Mouse (Mus musculus): ENCODE data around the gene Mtmr3. TPM values are rescaled to one million over a fixed set of nuclear protein-coding genes. Genes with fewer than 3 reads are reported as not detected.
"Not testable (repeated sequence)": the region's sequence is repeated elsewhere in the genome, so short reads cannot be mapped to it uniquely, and the experiment has no call there.

The Mtmr3 gene
- polyA plus RNA-seq, 1 experiment from 2014 or later, result 27.5 TPM

- H3K36me3 ChIP-seq (replicated peaks; ENCODE audit: control insufficient read depth, insufficient read depth, low read depth, low read length), result no peaks in the 10 kb centered on the region
- no peak for ATAC-seq (replicated peaks; ENCODE audit: insufficient number of reproducible peaks, low FRiP score, low TSS enrichment, low read depth)
- WGBS, result 93% methylated on average over 6 of the region's 6 CpGs
- H3K9me3 ChIP-seq (replicated peaks; ENCODE audit: control insufficient read depth, low read length), result no peaks in the 10 kb centered on the region
- H3K9ac ChIP-seq (replicated peaks; ENCODE audit: low read length), result no peak overlapping the region
- no peak overlapping the region for H3K4me3 ChIP-seq (ENCODE audit: low read depth, low read length)
- no peaks in the 10 kb centered on the region for H3K27me3 ChIP-seq (ENCODE audit: control insufficient read depth, insufficient read depth, low read length)
- H3K27ac ChIP-seq (replicated peaks; ENCODE audit: low read depth, low read length), result no peak overlapping the region
- no peak for DNase-seq (ENCODE audit: low spot score)
- no peak overlapping the region for H3K4me2 ChIP-seq (ENCODE audit: low read depth, low read length)
- no peaks in the 10 kb centered on the region for H3K4me1 ChIP-seq (ENCODE audit: control insufficient read depth, insufficient read depth, low read length)
These were observed 28.3 kb downstream of the Mtmr3 start for GRCm38 (mm10) chr11:4566333-4566732.

- ATAC-seq (replicated peaks; ENCODE audit: insufficient number of reproducible peaks, low FRiP score, low TSS enrichment, low read depth), result no peak
These were observed 29.1 kb downstream of the Mtmr3 start for GRCm38 (mm10) chr11:4565545-4565944.

GRCm38 (mm10) chr11:4553274-4554063, 41.2 kb downstream of the Mtmr3 start:
- H3K27ac ChIP-seq (replicated peaks; ENCODE audit: low read depth, low read length), result no peak overlapping the region
- H3K36me3 ChIP-seq (replicated peaks; ENCODE audit: control insufficient read depth, insufficient read depth, low read depth, low read length), result no peaks in the 10 kb centered on the region
- no peaks in the 10 kb centered on the region for H3K4me1 ChIP-seq (ENCODE audit: control insufficient read depth, insufficient read depth, low read length)
- DNase-seq (ENCODE audit: low spot score), result no peak
- H3K9me3 ChIP-seq (replicated peaks; ENCODE audit: control insufficient read depth, low read length), result no peaks in the 10 kb centered on the region
- no peak overlapping the region for H3K4me3 ChIP-seq (ENCODE audit: low read depth, low read length)
- H3K27me3 ChIP-seq (ENCODE audit: control insufficient read depth, insufficient read depth, low read length), result no peaks in the 10 kb centered on the region
- H3K4me2 ChIP-seq (ENCODE audit: low read depth, low read length), result no peak overlapping the region
- ATAC-seq (replicated peaks; ENCODE audit: insufficient number of reproducible peaks, low FRiP score, low TSS enrichment, low read depth), result no peak
- 89% methylated on average over 2 of the region's 2 CpGs for WGBS
- no peak overlapping the region for H3K9ac ChIP-seq (replicated peaks; ENCODE audit: low read length)

More at GRCm38 (mm10) chr11:4565545-4565944, 29.1 kb downstream of the Mtmr3 start:
- Histone ChIP-seq H3K4me1 (ENCODE audit: control insufficient read depth, insufficient read depth, low read length) (no peaks in the 10 kb centered on the region), H3K4me3 (ENCODE audit: low read depth, low read length) (no peak overlapping the region), H3K9me3 (replicated peaks; ENCODE audit: control insufficient read depth, low read length) (no peaks in the 10 kb centered on the region), H3K4me2 (ENCODE audit: low read depth, low read length) (no peak overlapping the region), H3K9ac (replicated peaks; ENCODE audit: low read length) (no peak overlapping the region), H3K27me3 (ENCODE audit: control insufficient read depth, insufficient read depth, low read length) (no peaks in the 10 kb centered on the region), H3K27ac (replicated peaks; ENCODE audit: low read depth, low read length) (no peak overlapping the region), H3K36me3 (replicated peaks; ENCODE audit: control insufficient read depth, insufficient read depth, low read depth, low read length) (no peaks in the 10 kb centered on the region)
- DNase-seq (ENCODE audit: low spot score), result no peak
- 88% methylated on average over 2 of the region's 2 CpGs for WGBS

- Histone ChIP-seq H3K27me3 (ENCODE audit: control insufficient read depth, insufficient read depth, low read length) (no peaks in the 10 kb centered on the region), H3K4me2 (ENCODE audit: low read depth, low read length) (no peak overlapping the region), H3K4me3 (ENCODE audit: low read depth, low read length) (no peak overlapping the region), H3K4me1 (ENCODE audit: control insufficient read depth, insufficient read depth, low read length) (no peaks in the 10 kb centered on the region), H3K9me3 (replicated peaks; ENCODE audit: control insufficient read depth, low read length) (no peaks in the 10 kb centered on the region), H3K27ac (replicated peaks; ENCODE audit: low read depth, low read length) (no peak overlapping the region), H3K36me3 (replicated peaks; ENCODE audit: control insufficient read depth, insufficient read depth, low read depth, low read length) (no peaks in the 10 kb centered on the region), H3K9ac (replicated peaks; ENCODE audit: low read length) (no peak overlapping the region)
- DNase-seq (ENCODE audit: low spot score), result no peak
- no peak for ATAC-seq (replicated peaks; ENCODE audit: insufficient number of reproducible peaks, low FRiP score, low TSS enrichment, low read depth)
- 91% methylated on average over 4 of the region's 4 CpGs for WGBS
These were observed 47.1 kb downstream of the Mtmr3 start for GRCm38 (mm10) chr11:4547569-4547968.

GRCm38 (mm10) chr11:4545976-4546375, 48.7 kb downstream of the Mtmr3 start:
- Histone ChIP-seq H3K4me3 (ENCODE audit: low read depth, low read length) (no peak overlapping the region), H3K9me3 (replicated peaks; ENCODE audit: control insufficient read depth, low read length) (no peaks in the 10 kb centered on the region), H3K36me3 (replicated peaks; ENCODE audit: control insufficient read depth, insufficient read depth, low read depth, low read length) (no peaks in the 10 kb centered on the region), H3K4me2 (ENCODE audit: low read depth, low read length) (no peak overlapping the region), H3K27ac (replicated peaks; ENCODE audit: low read depth, low read length) (no peak overlapping the region), H3K9ac (replicated peaks; ENCODE audit: low read length) (no peak overlapping the region), H3K4me1 (ENCODE audit: control insufficient read depth, insufficient read depth, low read length) (no peaks in the 10 kb centered on the region), H3K27me3 (ENCODE audit: control insufficient read depth, insufficient read depth, low read length) (no peaks in the 10 kb centered on the region)
- ATAC-seq (replicated peaks; ENCODE audit: insufficient number of reproducible peaks, low FRiP score, low TSS enrichment, low read depth) (no peak), DNase-seq (ENCODE audit: low spot score) (no peak)
- 83% methylated on average over 3 of the region's 3 CpGs for WGBS

- Histone ChIP-seq H3K4me1 (ENCODE audit: control insufficient read depth, insufficient read depth, low read length) (no peaks in the 10 kb centered on the region), H3K4me3 (ENCODE audit: low read depth, low read length) (no peak overlapping the region), H3K27ac (replicated peaks; ENCODE audit: low read depth, low read length) (no peak overlapping the region), H3K27me3 (ENCODE audit: control insufficient read depth, insufficient read depth, low read length) (no peaks in the 10 kb centered on the region), H3K9me3 (replicated peaks; ENCODE audit: control insufficient read depth, low read length) (no peaks in the 10 kb centered on the region), H3K36me3 (replicated peaks; ENCODE audit: control insufficient read depth, insufficient read depth, low read depth, low read length) (no peaks in the 10 kb centered on the region), H3K9ac (replicated peaks; ENCODE audit: low read length) (no peak overlapping the region), H3K4me2 (ENCODE audit: low read depth, low read length) (no peak overlapping the region)
- DNase-seq (ENCODE audit: low spot score) (no peak), ATAC-seq (replicated peaks; ENCODE audit: insufficient number of reproducible peaks, low FRiP score, low TSS enrichment, low read depth) (no peak)
- 63% methylated on average over 4 of the region's 4 CpGs for WGBS
These were observed 49.3 kb downstream of the Mtmr3 start for GRCm38 (mm10) chr11:4545401-4545800.

- not testable (repeated sequence) for ATAC-seq (replicated peaks; ENCODE audit: insufficient number of reproducible peaks, low FRiP score, low TSS enrichment, low read depth); H3K9ac ChIP-seq (replicated peaks; ENCODE audit: low read length); DNase-seq (ENCODE audit: low spot score); H3K4me2 ChIP-seq (ENCODE audit: low read depth, low read length); H3K36me3 ChIP-seq (replicated peaks; ENCODE audit: control insufficient read depth, insufficient read depth, low read depth, low read length); H3K4me1 ChIP-seq (ENCODE audit: control insufficient read depth, insufficient read depth, low read length); H3K27me3 ChIP-seq (ENCODE audit: control insufficient read depth, insufficient read depth, low read length); H3K4me3 ChIP-seq (ENCODE audit: low read depth, low read length); H3K27ac ChIP-seq (replicated peaks; ENCODE audit: low read depth, low read length); H3K9me3 ChIP-seq (replicated peaks; ENCODE audit: control insufficient read depth, low read length)
- 62% methylated on average over 1 of the region's 1 CpGs for WGBS
These were observed 50.1 kb downstream of the Mtmr3 start for GRCm38 (mm10) chr11:4544627-4544921.

GRCm38 (mm10) chr11:4543746-4544626, 50.7 kb downstream of the Mtmr3 start:
- 81% methylated on average over 7 of the region's 7 CpGs for WGBS
- DNase-seq (ENCODE audit: low spot score), result no peak

More at GRCm38 (mm10) chr11:4543746-4544626, 50.7 kb downstream of the Mtmr3 start:
- no peak overlapping the region for H3K4me2 ChIP-seq (ENCODE audit: low read depth, low read length)
- H3K9me3 ChIP-seq (replicated peaks; ENCODE audit: control insufficient read depth, low read length), result no peaks in the 10 kb centered on the region
- H3K27me3 ChIP-seq (ENCODE audit: control insufficient read depth, insufficient read depth, low read length), result no peaks in the 10 kb centered on the region
- H3K9ac ChIP-seq (replicated peaks; ENCODE audit: low read length), result no peak overlapping the region
- H3K36me3 ChIP-seq (replicated peaks; ENCODE audit: control insufficient read depth, insufficient read depth, low read depth, low read length), result no peaks in the 10 kb centered on the region
- no peak for ATAC-seq (replicated peaks; ENCODE audit: insufficient number of reproducible peaks, low FRiP score, low TSS enrichment, low read depth)
- no peaks in the 10 kb centered on the region for H3K4me1 ChIP-seq (ENCODE audit: control insufficient read depth, insufficient read depth, low read length)
- no peak overlapping the region for H3K4me3 ChIP-seq (ENCODE audit: low read depth, low read length)
- H3K27ac ChIP-seq (replicated peaks; ENCODE audit: low read depth, low read length), result no peak overlapping the region

All from embryonic facial prominence, embryonic 11.5 days (tissue).